Comparison of ENCODE assay signal across 8 mouse cellular contexts in genomic region chr8:88646837-88647778, GRCm38 (mm10). TPM values are rescaled to one million over a fixed set of nuclear protein-coding genes. Genes with fewer than 3 reads are reported as not detected.
DNase-seq lines count a peak whose midpoint lies in the region; ATAC-seq and TF ChIP-seq lines count a peak whose summit lies in the region.

Gene Nod2 (plus strand): TSS chr8:88647315.

- H3K4me3 ChIP-seq in ES-Bruce4 (ENCODE audit: low read depth, low read length): peak within 1 kb of the TSS; percentile 76
- H3K4me3 ChIP-seq in bone marrow macrophage, adult 2 months (ENCODE audit: insufficient read depth, low read length): peak within 1 kb of the TSS; percentile 66
- peak within 1 kb of the TSS; percentile 34 to 40 for H3K4me3 ChIP-seq in heart, embryonic 14.5 days (ENCODE audit: control insufficient read depth in 1 of 2, insufficient read depth in 1 of 2, low read depth in 1 of 2, low read length in 2 of 2)
- H3K4me3 ChIP-seq in kidney, embryonic 16.5 days (ENCODE audit: low read length): peak within 1 kb of the TSS; percentile 47

- peak; percentile 16 for TF ChIP-seq POLR2A in ES-Bruce4 (IDR thresholded peaks at IDR 0.05; ENCODE audit: insufficient read depth, low read length)
- no peak for TF ChIP-seq POLR2A in bone marrow macrophage, adult 2 months (IDR thresholded peaks at IDR 0.05; ENCODE audit: borderline replicate concordance, low read depth, low read length)

- WGBS in heart, embryonic 14.5 days: 9% methylated on average over 33 of the region's 33 CpGs
- WGBS in kidney, embryonic 16.5 days: 8% methylated on average over 33 of the region's 33 CpGs

- peak; percentile 71 for TF ChIP-seq EP300 in ES-Bruce4 (IDR thresholded peaks at IDR 0.05; ENCODE audit: insufficient read depth, low read depth, low read length)

- H3K27me3 ChIP-seq in ES-Bruce4 (ENCODE audit: control insufficient read depth, insufficient read depth, low read length, poor library complexity, severe bottlenecking): no peaks in the 10 kb centered on the region; the same call in 1 of the 2 replicates
- H3K27me3 ChIP-seq in heart, embryonic 14.5 days (ENCODE audit: control insufficient read depth, insufficient read depth, low read length): peaks cover 7% of the 10 kb centered on the region
- H3K27me3 ChIP-seq in kidney, embryonic 16.5 days (ENCODE audit: insufficient read depth, low read length): peaks cover 6% of the 10 kb centered on the region; the same call in 1 of the 2 replicates

- peak within 1 kb of the TSS; percentile 49 for H3K9ac ChIP-seq in ES-Bruce4 (ENCODE audit: low read depth, poor library complexity, severe bottlenecking)
- peak within 1 kb of the TSS; percentile 52 for H3K9ac ChIP-seq in heart, embryonic 14.5 days (ENCODE audit: low read length)
- peak within 1 kb of the TSS; percentile 48 for H3K9ac ChIP-seq in kidney, embryonic 16.5 days (replicated peaks; ENCODE audit: low read length)

- H3K36me3 ChIP-seq in ES-Bruce4 (ENCODE audit: control insufficient read depth, insufficient read depth, low read length, poor library complexity, severe bottlenecking): no peaks in the 10 kb centered on the region
- no peaks in the 10 kb centered on the region for H3K36me3 ChIP-seq in heart, embryonic 14.5 days (ENCODE audit: control insufficient read depth, insufficient read depth, low read length)
- no peaks in the 10 kb centered on the region for H3K36me3 ChIP-seq in kidney, embryonic 16.5 days (ENCODE audit: insufficient read depth, low read length)

- no peaks in the 10 kb centered on the region for H3K9me3 ChIP-seq in ES-Bruce4 (replicated peaks; ENCODE audit: control insufficient read depth, insufficient read depth, low read length, poor library complexity, severe bottlenecking)
- H3K9me3 ChIP-seq in heart, embryonic 14.5 days (ENCODE audit: control insufficient read depth, low read length): no peaks in the 10 kb centered on the region
- H3K9me3 ChIP-seq in kidney, embryonic 16.5 days (ENCODE audit: low read length): no peaks in the 10 kb centered on the region

- peaks cover 1% of the 10 kb centered on the region for H3K4me1 ChIP-seq in ES-Bruce4 (ENCODE audit: control insufficient read depth, insufficient read depth, low read length)
- H3K4me1 ChIP-seq in bone marrow macrophage, adult 2 months (ENCODE audit: control insufficient read depth, insufficient read depth, low read length): peaks cover 49% of the 10 kb centered on the region
- peaks cover 6 to 10% of the 10 kb centered on the region in 2 experiments; a peak in 1 of 4 replicates for H3K4me1 ChIP-seq in heart, embryonic 14.5 days (ENCODE audit: control insufficient read depth in 2 of 2, insufficient read depth in 2 of 2, low read length in 2 of 2)
- H3K4me1 ChIP-seq in kidney, embryonic 16.5 days (ENCODE audit: insufficient read depth, low read length): peaks cover 14% of the 10 kb centered on the region

- TF ChIP-seq CTCF in ES-Bruce4 (IDR thresholded peaks at IDR 0.05; ENCODE audit: low read depth, low read length): no peak
- no peak for TF ChIP-seq CTCF in bone marrow macrophage, adult 2 months (IDR thresholded peaks at IDR 0.05; ENCODE audit: low read depth, low read length)

- peak within 1 kb of the TSS; percentile 76 for H3K4me2 ChIP-seq in heart, embryonic 14.5 days (ENCODE audit: low read length)
- peak within 1 kb of the TSS; percentile 68 for H3K4me2 ChIP-seq in kidney, embryonic 16.5 days (replicated peaks; ENCODE audit: low read depth, low read length)

- peak; percentile 72 for ATAC-seq in erythroblast, adult 5-6 weeks (replicated peaks; ENCODE audit: low FRiP score, poor library complexity, severe bottlenecking)
- peak; percentile 67 for ATAC-seq in heart, embryonic 14.5 days (ENCODE audit: insufficient number of reproducible peaks, insufficient read depth, low FRiP score, low read depth)
- ATAC-seq in kidney, embryonic 16.5 days (ENCODE audit: low FRiP score, low TSS enrichment): peak; percentile 90

- peak within 1 kb of the TSS; percentile 33 for H3K27ac ChIP-seq in ES-Bruce4 (ENCODE audit: insufficient read depth, low read length)
- H3K27ac ChIP-seq in bone marrow macrophage, adult 2 months (ENCODE audit: insufficient read depth, low read depth, low read length): peak within 1 kb of the TSS; percentile 89
- no peak within 1 kb of the TSS for H3K27ac ChIP-seq in heart, embryonic 14.5 days (replicated peaks in 1 of 2; ENCODE audit: control insufficient read depth in 1 of 2, insufficient read depth in 1 of 2, low read depth in 2 of 2, low read length in 2 of 2)
- H3K27ac ChIP-seq in kidney, embryonic 16.5 days (ENCODE audit: low read length): no peak within 1 kb of the TSS

- DNase-seq in lung, postnatal 14 days: peak; percentile 85
- DNase-seq in ovary, postnatal 14 days (ENCODE audit: low spot score): peak; percentile 68
- peak; percentile 75 for DNase-seq in thymus, postnatal 4 days

RNA-seq across cellular contexts. Expression of gene Nod2, which starts in this region (rescaled TPM):
- 0.90 and 1.2 TPM in 2 replicates for polyA plus RNA-seq in ES-Bruce4 (2011; ENCODE audit: insufficient read depth, insufficient read length, low read depth, missing spikeins)
- 4.1 and 4.2 TPM in 2 replicates for polyA plus RNA-seq in bone marrow macrophage, adult 2 months (2012; ENCODE audit: insufficient read depth, insufficient read length, missing spikeins)
- total RNA-seq in erythroblast, adult 5-6 weeks (2015; ENCODE audit: low replicate concordance): 0.96 TPM in 1 of 2 replicates, not detected in the other
- 0.28 and 0.34 TPM in 2 replicates for total RNA-seq in erythroblast, adult 5-6 weeks (2017; ENCODE audit: low replicate concordance)
- not detected in 2 replicates for polyA plus RNA-seq in heart, embryonic 14.5 days (2014; fragmentation: Nextera tagmentation; extraction: Ambion mirVana)
- 0.32 and 0.37 TPM in 2 replicates for polyA plus RNA-seq in kidney, embryonic 16.5 days (2015; fragmentation: Nextera tagmentation; extraction: Ambion mirVana)

Comparison
In these comparisons a context has a peak if more than half of its experiments do, and no peak if none do; other contexts are left out.
1. Peak in ATAC-seq in erythroblast, adult 5-6 weeks; RNA of the gene not detected or under 1 TPM.
2. Peak in ATAC-seq, H3K4me3 ChIP-seq, H3K9ac ChIP-seq and H3K4me2 ChIP-seq in heart, embryonic 14.5 days; RNA of the gene not detected or under 1 TPM.
3. Peak in ATAC-seq, H3K4me3 ChIP-seq, H3K9ac ChIP-seq and H3K4me2 ChIP-seq in kidney, embryonic 16.5 days; RNA of the gene not detected or under 1 TPM.
4. H3K27ac ChIP-seq: peak in ES-Bruce4 (single experiment) and bone marrow macrophage, adult 2 months (single experiment); none in heart, embryonic 14.5 days (0 of 2) and kidney, embryonic 16.5 days (single experiment).
5. Peak in every context shown above with its lines, with median percentiles within 50 percentile points of each other: H3K4me3 ChIP-seq, H3K9ac ChIP-seq, ATAC-seq and DNase-seq.